Mouse (Mus musculus) cerebellum, adult 2 months (tissue): ENCODE measurements around the gene Slc44a4. TPM values are rescaled to one million over a fixed set of nuclear protein-coding genes. Genes with fewer than 3 reads are reported as not detected.
"Not testable (repeated sequence)": the region's sequence is repeated elsewhere in the genome, so short reads cannot be mapped to it uniquely, and the experiment has no call there.

Experiments used
- DNase-seq, 2 experiments: peaks; one replicate each; pipeline ENCODE4 v3.0.0; 2021
- H3K27ac ChIP-seq: fragments of 200-500 bp; 2 replicates; pipeline ENCODE4 v1.5.1; 2012; ENCODE audit warnings: low read length, control low read depth, inconsistent platforms; ENCODE audit not compliant: insufficient read depth
- H3K27me3 ChIP-seq: fragments of 200-500 bp; 2 replicates; pipeline ENCODE4 v1.6.1; 2012; ENCODE audit warnings: inconsistent platforms, mild to moderate bottlenecking, low read length, moderate library complexity; ENCODE audit not compliant: control insufficient read depth, insufficient read depth
- H3K4me1 ChIP-seq: fragments of 200-500 bp; 2 replicates; pipeline ENCODE4 v1.6.1; 2011; ENCODE audit warnings: low read length; ENCODE audit not compliant: control insufficient read depth, insufficient read depth
- H3K4me3 ChIP-seq: fragments of 200-500 bp; replicated peaks from 2 replicates; pipeline ENCODE3; 2011; ENCODE audit warnings: mild to moderate bottlenecking, low read depth, low read length, control low read depth; ENCODE audit not compliant: insufficient read depth
- CTCF ChIP-seq: fragments of 200-500 bp; IDR thresholded peaks from 2 replicates; pipeline ENCODE4 v1.5.1; 2011; ENCODE audit warnings: low read depth, mild to moderate bottlenecking, control low read depth, low read length, moderate library complexity, borderline replicate concordance; ENCODE audit not compliant: insufficient read depth
- POLR2A ChIP-seq: fragments of 200-500 bp; IDR thresholded peaks from 2 replicates; pipeline ENCODE4 v1.6.1; 2011; ENCODE audit warnings: low read length, control low read depth, borderline replicate concordance; ENCODE audit not compliant: insufficient read depth
- WGBS: fragments of 180-500 bp; shearing (Covaris S2); methylation state at CpG from one replicate; pipeline ENCODE4 v1.1.7; 2018; 5-methylcytosine and 5-hydroxymethylcytosine counted together
- polyA plus RNA-seq: library from polyadenylated mRNA; depleted of rRNA; stranded (reverse); fragments of >200 nt; gene quantifications from 2 replicates; pipeline ENCODE4 v1.2.3, GENCODE M21; 2012

Gene Slc44a4
- polyA plus RNA-seq, 1 experiment, result 0.05 TPM

GRCm38 (mm10) chr17:34937960-34938505 is 23.8 kb downstream of the Slc44a4 start:
- WGBS, result 80% methylated on average over 6 of the region's 6 CpGs
- no peaks in the 10 kb centered on the region for H3K4me1 ChIP-seq
- no peaks in the 10 kb centered on the region for H3K27me3 ChIP-seq
- no peak overlapping the region for H3K4me3 ChIP-seq
- no peak for DNase-seq
- H3K27ac ChIP-seq, result no peak overlapping the region
- TF ChIP-seq POLR2A, result no peak
- no peak for TF ChIP-seq CTCF

GRCm38 (mm10) chr17:34941344-34942041 is 27.2 kb downstream of the Slc44a4 start:
- TF ChIP-seq POLR2A (no peak), CTCF (no peak)
- no peak for DNase-seq
- no peaks in the 10 kb centered on the region for H3K27me3 ChIP-seq
- no peak overlapping the region for H3K4me3 ChIP-seq
- H3K27ac ChIP-seq, result no peak overlapping the region
- H3K4me1 ChIP-seq, result no peaks in the 10 kb centered on the region
- 6% methylated on average over 15 of the region's 15 CpGs for WGBS

DNA sequence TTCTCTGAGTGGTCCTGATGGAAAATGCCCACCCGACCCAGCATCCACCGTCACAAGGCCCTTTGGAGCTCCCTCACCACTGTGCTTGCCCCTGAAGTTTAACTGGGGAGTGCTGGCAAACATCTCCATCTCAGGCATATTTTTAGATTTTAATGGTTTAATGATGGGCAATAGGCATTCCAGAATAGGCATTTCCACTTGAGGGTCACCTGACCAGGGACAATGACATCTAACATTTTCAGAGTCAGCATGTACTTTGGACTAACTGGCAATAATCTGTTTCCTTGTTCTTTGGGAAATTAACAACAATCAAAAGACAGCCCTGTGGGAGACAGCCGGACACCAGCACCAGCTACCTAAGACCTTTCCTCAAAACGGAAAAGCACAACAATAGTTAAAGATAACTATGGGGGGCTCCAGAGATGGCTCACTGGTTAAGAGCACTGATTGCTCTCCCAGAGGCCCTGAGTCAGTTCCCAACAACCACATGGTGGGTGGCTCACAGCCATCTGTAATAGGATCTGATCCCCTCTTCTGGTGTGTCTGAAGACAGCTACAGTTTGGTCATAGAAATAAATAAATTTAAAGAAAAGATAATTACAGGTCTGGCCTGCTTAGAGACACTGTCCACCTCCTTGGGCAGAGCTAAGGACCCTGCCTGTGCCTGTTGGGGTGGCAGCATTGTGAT is 29.0 kb downstream of the Slc44a4 start:
- Histone ChIP-seq H3K27ac (no peak overlapping the region), H3K4me1 (no peaks in the 10 kb centered on the region), H3K27me3 (no peaks in the 10 kb centered on the region), H3K4me3 (no peak overlapping the region)
- DNase-seq, result no peak
- no peak for TF ChIP-seq POLR2A
- TF ChIP-seq CTCF, result no peak
- 86% methylated on average over 4 of the region's 4 CpGs for WGBS

DNA sequence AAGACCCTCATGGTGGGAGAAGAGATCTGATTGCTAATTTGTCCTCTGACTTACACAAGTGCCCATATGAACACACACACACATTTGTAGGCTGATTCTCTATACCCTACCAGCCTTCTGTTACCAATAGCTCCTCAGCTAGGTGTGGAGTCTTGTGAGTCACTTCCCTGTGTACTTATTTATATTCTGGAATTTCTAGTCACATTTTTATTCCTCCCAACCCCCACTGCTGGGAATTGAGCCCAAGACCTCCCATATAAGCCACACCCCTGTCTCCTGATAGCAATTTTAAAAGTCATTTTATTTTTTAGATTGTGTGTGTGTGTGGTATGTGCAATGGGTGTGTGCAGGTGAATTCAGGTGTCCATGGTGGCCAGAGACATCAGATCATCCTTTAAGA is 30.1 kb downstream of the Slc44a4 start:
- no peak for TF ChIP-seq POLR2A
- Histone ChIP-seq H3K4me1 (no peaks in the 10 kb centered on the region), H3K4me3 (no peak overlapping the region), H3K27me3 (no peaks in the 10 kb centered on the region), H3K27ac (no peak overlapping the region)
- DNase-seq, result no peak

GRCm38 (mm10) chr17:34946486-34947140 is 32.3 kb downstream of the Slc44a4 start:
- Histone ChIP-seq H3K4me3 (no peak overlapping the region), H3K27ac (no peak overlapping the region), H3K4me1 (no peaks in the 10 kb centered on the region; the same call in none of the 2 replicates), H3K27me3 (no peaks in the 10 kb centered on the region)
- WGBS, result 87% methylated on average over 5 of the region's 5 CpGs
- TF ChIP-seq POLR2A (no peak), CTCF (no peak)
- DNase-seq, result no peak

GRCm38 (mm10) chr17:34947606-34948005 is 33.3 kb downstream of the Slc44a4 start:
- TF ChIP-seq CTCF (peak; percentile 36; the same call in 1 of the 2 replicates), POLR2A (no peak)
- H3K27ac ChIP-seq, result no peak overlapping the region
- DNase-seq, result no peak
- 23% methylated on average over 8 of the region's 8 CpGs for WGBS
- H3K4me3 ChIP-seq, result no peak overlapping the region
- no peaks in the 10 kb centered on the region for H3K27me3 ChIP-seq
- no peaks in the 10 kb centered on the region; the same call in none of the 2 replicates for H3K4me1 ChIP-seq

DNA sequence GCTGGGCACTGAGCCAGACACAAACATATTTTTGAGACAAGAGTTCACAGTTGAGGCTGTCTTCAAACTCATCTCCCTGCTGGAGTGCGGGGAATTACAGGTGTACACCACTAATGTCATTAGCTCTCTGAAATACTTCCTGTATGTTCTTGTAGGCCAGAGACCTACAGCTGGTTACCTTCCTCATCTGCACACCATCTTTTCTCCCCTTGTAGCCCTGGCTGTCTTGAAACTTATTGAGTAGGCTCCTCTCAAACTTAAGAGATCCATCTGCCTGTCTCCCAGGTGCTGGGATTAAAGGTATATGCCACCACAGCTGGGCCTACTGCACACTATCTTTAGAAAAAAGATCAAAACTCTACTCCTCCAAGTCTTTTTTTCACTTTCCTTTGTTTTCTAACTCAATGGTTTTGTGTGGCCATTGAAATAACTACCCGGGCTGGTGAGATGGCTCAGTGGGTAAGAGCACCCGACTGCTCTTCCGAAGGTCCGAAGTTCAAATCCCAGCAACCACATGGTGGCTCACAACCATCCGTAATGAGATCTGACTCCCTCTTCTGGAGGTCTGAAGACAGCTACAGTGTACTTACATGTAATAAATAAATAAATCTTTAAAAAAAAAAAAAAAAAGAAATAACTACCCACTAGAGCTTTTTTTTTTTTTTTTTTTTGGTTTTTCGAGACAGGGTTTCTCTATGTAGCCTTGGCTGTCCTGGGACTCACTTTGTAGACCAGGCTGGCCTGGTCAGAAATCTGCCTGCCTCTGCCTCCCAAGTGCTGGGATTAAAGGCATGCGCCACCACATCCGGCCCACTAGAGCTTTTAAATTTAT is 34.7 kb downstream of the Slc44a4 start:
- H3K27ac ChIP-seq, H3K4me1 ChIP-seq, DNase-seq, H3K4me3 ChIP-seq, H3K27me3 ChIP-seq: not testable (repeated sequence)
- WGBS, result 57% methylated on average over 9 of the region's 9 CpGs
